ENCODE assay signal across 30 mouse cellular contexts in the genomic region with DNA sequence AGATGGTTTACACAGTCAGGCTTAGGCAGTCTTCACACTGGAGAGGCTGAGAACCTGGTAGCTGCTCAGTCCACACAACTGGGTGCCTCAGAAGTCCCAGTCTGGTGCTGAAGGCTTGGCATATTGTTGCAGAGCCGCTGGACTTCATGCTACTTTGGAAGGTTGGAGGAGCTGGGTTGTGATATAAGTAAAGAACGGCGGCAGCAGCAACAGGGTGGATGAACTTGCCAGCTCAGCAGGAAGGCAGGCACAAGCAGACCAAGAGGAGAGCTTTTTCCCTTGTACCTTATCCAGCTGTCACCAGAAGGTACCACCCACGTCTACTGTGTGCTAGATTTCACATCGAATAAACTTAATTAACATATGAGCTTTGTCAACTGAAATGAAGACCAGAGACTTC.
"Had no signal": no experiment of that assay in that cellular context is flagged by ENCODE, and none has a peak within 500 bp of the region (broad histone marks: within the 10 kb centered on the region; RNA-seq: fewer than 3 reads in every experiment).

No protein-coding gene starts in this region.

- H3K9ac ChIP-seq: limb, embryonic 12.5 days; limb, embryonic 13.5 days; limb, embryonic 15.5 days; liver, embryonic 12.5 days; liver, embryonic 13.5 days; liver, embryonic 14.5 days; liver, embryonic 15.5 days; liver, postnatal 0 days; lung, embryonic 14.5 days; lung, embryonic 15.5 days; midbrain, embryonic 12.5 days; midbrain, embryonic 13.5 days; neural tube, embryonic 12.5 days had no signal

- H3K4me2 ChIP-seq: limb, embryonic 12.5 days; limb, embryonic 13.5 days; limb, embryonic 15.5 days; liver, embryonic 11.5 days; liver, embryonic 12.5 days; liver, embryonic 13.5 days; liver, embryonic 15.5 days; lung, embryonic 14.5 days; lung, embryonic 15.5 days; midbrain, embryonic 12.5 days; midbrain, embryonic 13.5 days; neural tube, embryonic 12.5 days had no signal

- H3K9me3 ChIP-seq: limb, embryonic 10.5 days; limb, embryonic 12.5 days; limb, embryonic 15.5 days; liver, embryonic 12.5 days; liver, embryonic 13.5 days; liver, embryonic 15.5 days; lung, embryonic 15.5 days; midbrain, embryonic 10.5 days; midbrain, embryonic 12.5 days; midbrain, embryonic 13.5 days; neural tube, embryonic 12.5 days had no signal

- H3K27ac ChIP-seq: limb, embryonic 10.5 days; limb, embryonic 12.5 days; limb, embryonic 13.5 days; limb, embryonic 15.5 days; liver, embryonic 12.5 days; liver, embryonic 13.5 days; liver, embryonic 14.5 days; liver, embryonic 15.5 days; lung, embryonic 15.5 days; macrophage; midbrain, embryonic 10.5 days; midbrain, embryonic 12.5 days; midbrain, embryonic 13.5 days; neural tube, embryonic 12.5 days had no signal

- H3K4me3 ChIP-seq: limb, embryonic 10.5 days; limb, embryonic 12.5 days; limb, embryonic 13.5 days; limb, embryonic 15.5 days; liver, embryonic 12.5 days; liver, embryonic 13.5 days; liver, embryonic 15.5 days; lung, embryonic 15.5 days; megakaryocyte, embryonic 14.5 days; midbrain, embryonic 10.5 days; midbrain, embryonic 12.5 days; midbrain, embryonic 13.5 days; myocyte; neural tube, embryonic 12.5 days had no signal

- H3K4me1 ChIP-seq: limb, embryonic 10.5 days; limb, embryonic 12.5 days; limb, embryonic 15.5 days; liver, embryonic 12.5 days; liver, embryonic 13.5 days; liver, embryonic 15.5 days; lung, embryonic 15.5 days; megakaryocyte, embryonic 14.5 days; midbrain, embryonic 10.5 days; midbrain, embryonic 12.5 days; midbrain, embryonic 13.5 days; neural tube, embryonic 12.5 days had no signal

- DNase-seq: left cerebral cortex, postnatal 4 days; liver; liver, embryonic 13.5 days; liver, postnatal 0 days; lung, adult 18-20 months; lung, adult 2 months; lung, embryonic 14.5 days; lung, postnatal 10 days; lung, postnatal 14 days; lung, postnatal 36 days; lung, postnatal 4 days; midbrain, embryonic 14.5 days had no signal

- H3K27me3 ChIP-seq: limb, embryonic 12.5 days; limb, embryonic 15.5 days; liver, embryonic 12.5 days; liver, embryonic 13.5 days; liver, embryonic 15.5 days; lung, embryonic 15.5 days; megakaryocyte, embryonic 14.5 days; midbrain, embryonic 12.5 days; midbrain, embryonic 13.5 days; neural tube, embryonic 12.5 days had no signal

- H3K36me3 ChIP-seq: limb, embryonic 10.5 days; limb, embryonic 12.5 days; limb, embryonic 13.5 days; limb, embryonic 15.5 days; liver, embryonic 12.5 days; liver, embryonic 13.5 days; liver, embryonic 15.5 days; lung, embryonic 15.5 days; midbrain, embryonic 10.5 days; midbrain, embryonic 12.5 days; midbrain, embryonic 13.5 days; neural tube, embryonic 12.5 days had no signal

- ATAC-seq: liver, embryonic 12.5 days; liver, postnatal 0 days; lung, postnatal 0 days; midbrain, embryonic 13.5 days; midbrain, embryonic 16.5 days had no signal
